Mouse (Mus musculus) layer of hippocampus, postnatal 25 days (tissue): ENCODE measurements around the gene Vmn2r42. TPM values are rescaled to one million over a fixed set of nuclear protein-coding genes. Genes with fewer than 3 reads are reported as not detected.
"Not testable (repeated sequence)": the region's sequence is repeated elsewhere in the genome, so short reads cannot be mapped to it uniquely, and the experiment has no call there.

Source experiments
- DNase-seq, 2 experiments: peaks; one replicate each; pipeline ENCODE4 v3.0.0; 2022; ENCODE audit warnings: mixed read lengths in 2 of 2, low spot score in 1 of 2; ENCODE audit errors: extremely low spot score in 1 of 2
- total RNA-seq, 2 experiments: library from RNA; stranded (reverse); gene quantifications; 2 replicates each; pipeline ENCODE4 v1.2.3; 2021

Vmn2r42 gene
- total RNA-seq, result not detected

GRCm38 (mm10) chr7:8200220-8200619, at the start of gene Vmn2r42:
Vmn2r42 (minus strand) TSS chr7:8200320.
- DNase-seq, result not testable (repeated sequence)

GRCm38 (mm10) chr7:8161554-8161953, 38.6 kb downstream of the Vmn2r42 start, which contains the start of gene Vmn2r41:
Vmn2r41 (minus strand) TSS chr7:8161654.
- not testable (repeated sequence) for DNase-seq

Other genes starting within 250 kb of the Vmn2r42 start
- not detected for gene Vmn2r41, start 38.7 kb downstream of the Vmn2r42 start, total RNA-seq
- not detected for gene Vmn2r43, start 60.3 kb upstream of the Vmn2r42 start, total RNA-seq
- gene Vmn2r44, start 183.0 kb upstream of the Vmn2r42 start, total RNA-seq, result not detected